Mouse (Mus musculus) CD4-positive, CD25-positive, alpha-beta regulatory T cell, adult 9 weeks (primary cell): ENCODE data around the gene Tmem9. TPM values are rescaled to one million over a fixed set of nuclear protein-coding genes. Genes with fewer than 3 reads are reported as not detected.

Experiments used
- polyA plus RNA-seq: library from polyadenylated mRNA; unstranded; fragments of 100-300 nt; shearing (Covaris generic); gene quantifications from one replicate; pipeline ENCODE4 v1.2.1, GENCODE M21; 2017

Gene Tmem9
- 50.1 TPM for polyA plus RNA-seq

DNA sequence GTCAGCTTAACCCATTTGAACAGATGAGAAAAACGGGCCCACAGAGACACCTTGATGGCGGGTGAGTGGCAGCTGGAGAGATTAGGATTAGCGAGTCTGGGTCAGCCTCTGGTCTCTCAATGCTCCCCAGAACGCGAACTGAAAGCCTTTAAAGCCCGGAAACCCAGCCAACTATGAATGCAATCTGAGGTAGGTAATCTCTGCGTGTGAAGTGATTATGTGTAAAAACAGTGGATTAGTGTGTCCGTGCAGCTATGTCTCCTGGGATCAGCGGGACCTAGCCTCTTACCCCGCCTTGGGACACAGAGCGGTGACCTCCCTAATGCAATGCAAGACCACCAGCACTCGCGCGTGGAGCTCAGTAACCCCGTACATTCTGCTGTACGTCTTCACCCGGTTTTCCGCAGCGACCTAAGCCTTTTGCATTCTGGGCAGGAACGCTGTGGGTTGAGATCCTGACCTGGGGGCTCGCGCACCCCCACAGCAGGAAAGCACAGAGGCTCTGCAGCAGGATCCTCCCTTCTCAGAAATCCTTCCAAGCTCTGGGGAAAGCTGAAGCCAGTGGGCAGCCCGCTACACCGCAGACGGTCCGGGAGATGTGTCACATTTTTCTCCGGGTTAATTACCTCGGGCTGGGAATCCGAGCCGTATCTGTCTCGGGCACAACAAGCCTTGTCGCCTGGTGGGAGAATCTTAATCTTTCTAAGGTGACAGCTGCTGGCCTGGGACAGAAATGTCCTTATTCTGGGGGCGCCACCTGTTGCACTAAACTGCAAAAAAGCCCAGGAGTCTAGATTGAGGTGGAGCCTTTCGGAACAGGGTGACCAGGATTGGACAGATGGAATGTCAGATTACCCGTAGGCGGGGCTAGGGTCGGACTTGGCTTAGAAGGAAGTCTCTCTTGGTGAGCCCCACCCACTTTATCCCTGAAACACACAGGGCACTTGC lies at the start of gene Tmem9:
Gene Tmem9 (plus strand): TSS at position 940 of the 948 bp plus-strand sequence.

DNA sequence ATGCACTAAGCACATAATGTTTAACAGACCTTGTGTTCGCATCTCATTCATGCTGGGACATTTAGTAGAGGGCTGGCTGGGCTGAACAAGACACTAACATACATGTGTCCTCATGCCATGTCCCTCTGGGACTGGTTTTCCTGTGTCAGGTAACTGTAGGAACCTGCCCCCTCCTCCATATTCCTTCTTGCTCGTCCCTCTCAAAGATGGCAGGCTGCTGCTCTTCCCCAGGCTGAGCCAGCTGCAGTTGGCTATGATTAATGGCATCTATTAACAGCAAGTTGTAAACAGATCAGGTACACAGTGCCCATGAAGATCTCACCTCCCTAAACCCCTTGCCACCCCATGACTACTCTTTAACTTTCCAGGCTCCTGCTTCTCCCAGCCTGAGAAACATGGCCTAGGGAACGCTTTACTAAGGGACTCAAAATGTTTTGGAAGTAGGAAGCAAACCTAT lies 1.6 kb upstream of the Tmem9 start, which contains the start of gene Igfn1:
Gene Igfn1 (minus strand): TSS at position 51 of the 457 bp plus-strand sequence.

DNA sequence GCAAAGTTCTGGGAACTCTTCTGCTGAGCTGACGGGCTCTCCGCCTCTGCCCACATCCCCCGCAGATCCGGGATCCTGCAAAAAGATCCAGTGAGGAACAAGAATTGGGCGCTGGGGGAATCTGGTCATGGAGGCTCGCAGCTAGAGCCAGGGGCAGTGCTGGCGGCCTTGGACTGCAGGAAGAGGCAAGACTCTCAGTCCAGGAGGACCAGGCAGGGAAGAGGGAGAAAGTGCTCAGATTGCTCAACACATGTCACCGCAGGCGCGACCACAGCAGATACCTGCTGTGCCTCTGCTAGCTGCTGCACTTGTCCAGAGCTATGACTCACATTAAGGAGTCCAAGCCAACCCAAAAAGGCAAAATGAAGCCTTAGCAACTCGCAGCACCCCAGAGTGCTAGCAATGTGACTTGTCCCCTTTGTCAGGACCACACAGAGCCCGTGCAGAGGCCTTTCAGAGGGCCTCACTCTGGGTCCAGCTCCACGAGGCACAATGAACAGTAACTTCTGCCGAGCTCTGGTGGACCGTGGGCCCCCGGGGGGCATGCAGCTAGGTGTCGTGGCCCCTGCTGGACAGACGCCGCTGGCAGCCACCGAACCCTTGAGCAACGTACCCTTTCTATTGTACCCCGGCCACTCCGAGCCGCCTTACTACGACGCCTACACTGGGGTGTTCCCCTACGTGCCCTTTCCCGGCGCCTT lies 42.5 kb downstream of the Tmem9 start, which contains the start of gene Ascl5:
Gene Ascl5 (plus strand): TSS at position 493 of the 701 bp plus-strand sequence.

GRCm38 (mm10) chr1:136052547-136052946 lies 44.6 kb downstream of the Tmem9 start, which contains the start of gene Cacna1s:
Gene Cacna1s, plus strand, starts transcription at chr1:136052750.

Other genes with a start within 250 kb of the Tmem9 start
- 0.83 TPM for gene Phlda3, start 242.0 kb upstream of the Tmem9 start, polyA plus RNA-seq
- 0.53 TPM for gene Tnni1, start 228.7 kb upstream of the Tmem9 start, polyA plus RNA-seq
- 15.8 TPM for gene Lad1, start 189.6 kb upstream of the Tmem9 start, polyA plus RNA-seq
- gene Tnnt2, start 171.8 kb upstream of the Tmem9 start, polyA plus RNA-seq: 1.0 TPM
- gene Pkp1, start 88.9 kb upstream of the Tmem9 start, polyA plus RNA-seq: not detected
- gene Igfn1, start 1.8 kb upstream of the Tmem9 start, polyA plus RNA-seq: not detected
- not detected for gene Ascl5, start 42.7 kb downstream of the Tmem9 start, polyA plus RNA-seq
- gene Cacna1s, start 44.6 kb downstream of the Tmem9 start, polyA plus RNA-seq: 3.3 TPM
- gene Kif21b, start 123.2 kb downstream of the Tmem9 start, polyA plus RNA-seq: 40.3 TPM
- not detected for gene Mroh3, start 204.7 kb downstream of the Tmem9 start, polyA plus RNA-seq
- gene Inava, start 226.1 kb downstream of the Tmem9 start, polyA plus RNA-seq: not detected